Mouse (Mus musculus) mouse embryonic stem cell (cell line): Measurements from ENCODE around the gene Ctdnep1.

Experiments
- in situ Hi-C, 2 experiments: fragments of 300-500 bp; cut with MboI; formaldehyde crosslinking; loops; 1 replicate in 1 of 2; 3 replicates in 1 of 2; pipeline ENCODE4 v1.14.3; 2019 to 2020; ENCODE audit warnings: low sequenced_read_pairs in 2 of 2, low pct_unique_long_range_greater_than_20kb in 1 of 2, mixed read lengths in 1 of 2; ENCODE audit not compliant: unreplicated experiment in 1 of 2

The Ctdnep1 gene

GRCm38 (mm10) chr11:70040184-70040583 lies 59.2 kb downstream of the Ctdnep1 start:
- in situ Hi-C loops = no loop called here
